Mouse (Mus musculus) forebrain, embryonic 10.5 days (tissue): ENCODE measurements at regions not wholly inside any gene's neighbourhood (a gene's known extent, or its start where the extent isn't known, plus 50 kb on each side); places are given as distances from the start of the nearest gene placed in this dataset.
"Not testable (repeated sequence)": the region's sequence is repeated elsewhere in the genome, so short reads cannot be mapped to it uniquely, and the experiment has no call there.

Experiments used
- DNase-seq: peaks from one replicate; pipeline ENCODE4 v3.0.0-alpha.2; 2017; ENCODE audit warnings: low spot score; ENCODE audit errors: extremely low spot score
- H3K27ac ChIP-seq: fragments of 300-500 bp; sonication (generic); 2 replicates; pipeline ENCODE4 v1.5.1; 2016; ENCODE audit warnings: mild to moderate bottlenecking
- H3K27me3 ChIP-seq: fragments of 300-500 bp; sonication (generic); 2 replicates; pipeline ENCODE4 v1.6.1; 2016; ENCODE audit warnings: mild to moderate bottlenecking; ENCODE audit not compliant: poor library complexity, severe bottlenecking
- H3K36me3 ChIP-seq: fragments of 300-500 bp; sonication (generic); replicated peaks from 2 replicates; pipeline ENCODE4 v1.6.1; 2016; ENCODE audit warnings: mild to moderate bottlenecking, moderate library complexity
- H3K4me1 ChIP-seq: fragments of 300-500 bp; sonication (generic); 2 replicates; pipeline ENCODE4 v1.6.1; 2016
- H3K4me3 ChIP-seq: fragments of 300-500 bp; sonication (generic); 2 replicates; pipeline ENCODE4 v1.5.1; 2016; ENCODE audit warnings: mild to moderate bottlenecking, moderate library complexity
- H3K9me3 ChIP-seq: fragments of 300-500 bp; sonication (generic); 2 replicates; pipeline ENCODE4 v1.6.1; 2016; ENCODE audit warnings: mild to moderate bottlenecking, moderate library complexity
- WGBS: fragments of 180-500 bp; shearing (Covaris S2); methylation state at CpG from one replicate; pipeline ENCODE4 v1.1.7; 2016; 5-methylcytosine and 5-hydroxymethylcytosine counted together

GRCm38 (mm10) chr11:91289194-91290123 lies 287.9 kb downstream of the Kif2b start:
- Histone ChIP-seq H3K27ac (no peak overlapping the region), H3K27me3 (no peaks in the 10 kb centered on the region), H3K4me1 (peaks cover 12% of the 10 kb centered on the region), H3K36me3 (no peaks in the 10 kb centered on the region), H3K9me3 (no peaks in the 10 kb centered on the region), H3K4me3 (no peak overlapping the region)
- DNase-seq, result peak; percentile 16
- 61% methylated on average over 10 of the region's 10 CpGs for WGBS

GRCm38 (mm10) chr11:91286376-91286775 lies 291.0 kb downstream of the Kif2b start:
- H3K4me1 ChIP-seq, result peaks cover 12% of the 10 kb centered on the region
- no peaks in the 10 kb centered on the region for H3K9me3 ChIP-seq
- no peaks in the 10 kb centered on the region for H3K27me3 ChIP-seq
- H3K27ac ChIP-seq, result no peak overlapping the region
- no peak overlapping the region for H3K4me3 ChIP-seq
- DNase-seq, result no peak
- no peaks in the 10 kb centered on the region for H3K36me3 ChIP-seq

- no peaks in the 10 kb centered on the region for H3K27me3 ChIP-seq
- no peaks in the 10 kb centered on the region for H3K9me3 ChIP-seq
- no peak for DNase-seq
- no peaks in the 10 kb centered on the region for H3K36me3 ChIP-seq
- no peak overlapping the region for H3K4me3 ChIP-seq
- 80% methylated on average over 4 of the region's 4 CpGs for WGBS
- H3K27ac ChIP-seq, result no peak overlapping the region
- H3K4me1 ChIP-seq, result peaks cover 9% of the 10 kb centered on the region
These were observed 315.1 kb downstream of the Kif2b start for GRCm38 (mm10) chr11:91262216-91262615.

GRCm38 (mm10) chr11:91242061-91242460 lies 335.3 kb downstream of the Kif2b start:
- H3K4me1 ChIP-seq, H3K9me3 ChIP-seq, H3K27ac ChIP-seq, H3K27me3 ChIP-seq, DNase-seq, H3K36me3 ChIP-seq, H3K4me3 ChIP-seq: not testable (repeated sequence)
- 83% methylated on average over 3 of the region's 3 CpGs for WGBS

GRCm38 (mm10) chr11:91216158-91216557 lies 361.2 kb downstream of the Kif2b start:
- 92% methylated on average over 1 of the region's 1 CpGs for WGBS
- Histone ChIP-seq H3K4me1 (no peaks in the 10 kb centered on the region), H3K4me3 (no peak overlapping the region), H3K9me3 (no peaks in the 10 kb centered on the region), H3K36me3 (no peaks in the 10 kb centered on the region), H3K27me3 (no peaks in the 10 kb centered on the region), H3K27ac (no peak overlapping the region)
- DNase-seq, result no peak

- Histone ChIP-seq H3K4me3 (no peak overlapping the region), H3K36me3 (no peaks in the 10 kb centered on the region), H3K9me3 (no peaks in the 10 kb centered on the region), H3K27ac (no peak overlapping the region), H3K4me1 (no peaks in the 10 kb centered on the region), H3K27me3 (no peaks in the 10 kb centered on the region)
- 88% methylated on average over 2 of the region's 2 CpGs for WGBS
- no peak for DNase-seq
These were observed 364.3 kb downstream of the Kif2b start for GRCm38 (mm10) chr11:91213104-91213503.

GRCm38 (mm10) chr11:91206470-91206869 lies 370.9 kb downstream of the Kif2b start:
- DNase-seq, result no peak
- H3K27me3 ChIP-seq, result no peaks in the 10 kb centered on the region
- no peak overlapping the region for H3K27ac ChIP-seq
- peaks cover 12% of the 10 kb centered on the region for H3K4me1 ChIP-seq
- no peaks in the 10 kb centered on the region for H3K36me3 ChIP-seq
- WGBS, result 33% methylated on average over 7 of the region's 7 CpGs
- no peaks in the 10 kb centered on the region for H3K9me3 ChIP-seq
- H3K4me3 ChIP-seq, result no peak overlapping the region

- no peak for DNase-seq
- no peak overlapping the region for H3K27ac ChIP-seq
- H3K4me3 ChIP-seq, result no peak overlapping the region
- H3K27me3 ChIP-seq, result no peaks in the 10 kb centered on the region
- no peaks in the 10 kb centered on the region for H3K36me3 ChIP-seq
- 78% methylated on average over 7 of the region's 7 CpGs for WGBS
- peaks cover 12% of the 10 kb centered on the region for H3K4me1 ChIP-seq
- H3K9me3 ChIP-seq, result no peaks in the 10 kb centered on the region
These were observed 372.9 kb downstream of the Kif2b start for GRCm38 (mm10) chr11:91204416-91204815.

GRCm38 (mm10) chr11:91196841-91197240 lies 380.5 kb downstream of the Kif2b start:
- 11% methylated on average over 4 of the region's 4 CpGs for WGBS
- Histone ChIP-seq H3K36me3 (no peaks in the 10 kb centered on the region), H3K4me1 (peaks cover 11% of the 10 kb centered on the region), H3K9me3 (no peaks in the 10 kb centered on the region), H3K4me3 (no peak overlapping the region), H3K27me3 (no peaks in the 10 kb centered on the region), H3K27ac (no peak overlapping the region)
- no peak for DNase-seq

GRCm38 (mm10) chr11:91196351-91196750 lies 381.0 kb downstream of the Kif2b start:
- peaks cover 11% of the 10 kb centered on the region for H3K4me1 ChIP-seq
- no peak for DNase-seq
- H3K27me3 ChIP-seq, result no peaks in the 10 kb centered on the region
- no peak overlapping the region for H3K4me3 ChIP-seq
- 21% methylated on average over 6 of the region's 6 CpGs for WGBS
- no peaks in the 10 kb centered on the region for H3K9me3 ChIP-seq
- no peaks in the 10 kb centered on the region for H3K36me3 ChIP-seq
- no peak overlapping the region for H3K27ac ChIP-seq

GRCm38 (mm10) chr11:91167336-91167735 lies 410.0 kb downstream of the Kif2b start:
- 68% methylated on average over 2 of the region's 2 CpGs for WGBS
- H3K4me1 ChIP-seq, H3K9me3 ChIP-seq, H3K27ac ChIP-seq, H3K27me3 ChIP-seq, H3K4me3 ChIP-seq, DNase-seq, H3K36me3 ChIP-seq: not testable (repeated sequence)

- no peaks in the 10 kb centered on the region for H3K9me3 ChIP-seq
- WGBS, result 74% methylated on average over 9 of the region's 9 CpGs
- H3K4me1 ChIP-seq, result peaks cover 22% of the 10 kb centered on the region
- no peak overlapping the region for H3K4me3 ChIP-seq
- no peaks in the 10 kb centered on the region for H3K27me3 ChIP-seq
- H3K36me3 ChIP-seq, result no peaks in the 10 kb centered on the region
- no peak for DNase-seq
- no peak overlapping the region for H3K27ac ChIP-seq
These were observed 443.5 kb downstream of the Kif2b start for GRCm38 (mm10) chr11:91133753-91134270.

GRCm38 (mm10) chr11:91132771-91133380 lies 444.5 kb downstream of the Kif2b start:
- Histone ChIP-seq H3K36me3 (no peaks in the 10 kb centered on the region), H3K27ac (no peak overlapping the region), H3K4me3 (no peak overlapping the region), H3K9me3 (no peaks in the 10 kb centered on the region), H3K27me3 (no peaks in the 10 kb centered on the region), H3K4me1 (peaks cover 22% of the 10 kb centered on the region)
- no peak for DNase-seq
- WGBS, result 67% methylated on average over 7 of the region's 7 CpGs
